Mouse (Mus musculus): ENCODE data around the gene Ly6g5c.

Gene Ly6g5c

GRCm38 (mm10) chr17:35108097-35108496 lies at the start of gene Ly6g5c:
TSS of gene Ly6g5c (plus strand) at chr17:35108279.
- no peak for DNase-seq (ENCODE audit: low read depth in 1 of 2, low spot score in 2 of 2)

DNA sequence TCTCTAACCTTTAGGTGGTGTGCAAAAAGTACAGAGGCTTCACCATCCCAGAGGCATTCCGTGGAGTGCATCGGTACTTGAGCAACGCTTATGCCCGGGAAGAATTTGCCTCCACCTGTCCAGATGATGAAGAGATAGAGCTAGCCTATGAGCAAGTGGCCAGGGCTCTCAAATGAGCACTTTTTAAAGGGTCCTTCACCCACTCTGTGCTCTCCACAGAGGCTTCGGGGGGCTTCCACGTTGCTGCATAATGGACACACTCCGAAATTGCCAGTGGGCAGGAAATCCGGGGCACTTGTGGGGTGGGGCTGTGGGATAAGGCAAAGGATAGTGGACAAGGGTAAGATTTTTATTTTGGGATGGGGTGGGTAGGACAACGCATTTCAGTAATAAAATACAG lies 49.8 kb upstream of the Ly6g5c start:
- DNase-seq (ENCODE audit: low read depth in 1 of 2, low spot score in 2 of 2), result no peak

DNA sequence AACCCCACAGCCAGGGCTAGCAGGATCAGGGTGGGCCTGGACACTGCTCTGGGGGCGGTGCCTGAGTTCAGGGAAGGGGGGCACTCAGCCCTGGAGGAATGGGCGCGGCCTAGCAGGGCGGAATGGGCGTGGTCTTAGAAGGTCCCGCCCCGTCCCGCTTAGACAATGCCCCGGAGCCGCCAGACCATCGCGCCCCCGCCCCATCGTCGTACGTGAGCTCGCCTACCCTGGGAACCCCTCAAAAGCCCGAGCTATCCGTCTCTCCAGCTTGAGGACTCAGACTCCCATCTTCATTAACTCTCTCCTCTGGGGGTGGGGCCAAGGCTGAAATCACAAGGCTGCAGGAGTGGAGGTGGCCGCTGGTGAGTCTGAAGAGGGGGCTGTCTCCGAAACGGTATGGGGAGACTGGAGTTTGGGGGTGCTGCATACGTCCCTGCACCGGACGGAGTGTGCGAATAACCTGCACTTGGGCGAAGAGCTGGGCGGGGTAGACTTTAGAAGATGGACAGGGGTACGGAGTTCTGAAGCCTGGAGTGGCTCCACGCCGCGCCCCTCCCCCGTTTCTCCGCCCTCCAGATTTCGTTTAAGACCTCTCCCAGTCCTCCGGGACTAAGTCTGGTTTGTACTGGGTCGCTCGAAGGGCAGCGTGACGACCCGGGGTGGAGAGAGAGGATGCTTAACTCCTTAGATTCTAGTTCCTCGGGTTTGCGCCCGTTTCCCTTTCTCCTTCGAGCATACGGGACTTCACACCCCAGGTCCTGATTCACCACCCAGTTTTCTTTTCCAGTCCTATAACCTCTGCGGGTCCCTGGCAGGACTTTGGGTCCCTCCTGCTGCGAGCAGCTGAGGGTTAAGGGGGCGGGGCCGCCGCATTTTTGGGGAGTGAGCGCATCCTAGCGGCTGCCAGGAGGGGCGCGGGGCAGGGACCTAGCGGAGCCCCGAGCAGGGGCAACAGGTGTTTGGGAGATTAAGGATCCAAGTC lies 48.9 kb upstream of the Ly6g5c start, which contains the start of gene Ddah2:
Ddah2 (plus strand) TSS at position 125 of the 982 bp plus-strand sequence.
- DNase-seq (ENCODE audit: low read depth in 1 of 2, low spot score in 2 of 2), result peak in 1 of 2 experiments; percentile 65

GRCm38 (mm10) chr17:35060071-35060470 lies 48.0 kb upstream of the Ly6g5c start:
- DNase-seq (ENCODE audit: low read depth in 1 of 2, low spot score in 2 of 2), result no peak

DNA sequence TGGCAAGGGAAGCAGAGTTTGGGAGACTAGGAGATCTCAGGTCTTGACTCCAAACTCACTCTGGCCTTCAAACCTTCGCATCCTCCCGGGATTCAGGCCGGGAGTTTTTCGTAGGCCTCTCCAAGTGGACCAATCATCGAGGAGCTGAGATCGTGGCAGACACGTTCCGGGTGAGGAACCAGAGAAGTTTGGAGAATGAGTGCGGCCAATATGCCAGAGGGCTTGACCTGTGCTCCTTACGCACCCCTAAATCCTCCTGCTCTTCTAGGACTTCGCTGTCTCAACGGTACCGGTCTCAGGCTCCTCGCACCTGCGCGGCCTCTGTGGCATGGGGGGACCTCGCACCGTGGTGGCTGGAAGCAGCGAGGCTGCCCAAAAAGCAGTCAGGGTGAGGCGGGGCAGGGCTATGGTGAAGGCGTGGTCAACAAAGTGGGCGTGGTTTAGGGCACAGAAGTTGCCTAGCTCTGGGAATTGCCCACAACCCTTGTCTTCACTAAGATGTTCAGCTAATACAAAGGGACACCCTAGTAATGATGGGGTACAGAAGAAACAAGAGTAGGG lies 47.3 kb upstream of the Ly6g5c start:
- DNase-seq (ENCODE audit: low read depth in 1 of 2, low spot score in 2 of 2), result no peak

- no peak for DNase-seq (ENCODE audit: low read depth in 1 of 2, low spot score in 2 of 2)
These were observed 46.8 kb upstream of the Ly6g5c start for GRCm38 (mm10) chr17:35061299-35061698.

GRCm38 (mm10) chr17:35063466-35063865 lies 44.6 kb upstream of the Ly6g5c start:
- no peak for DNase-seq (ENCODE audit: low read depth in 1 of 2, low spot score in 2 of 2)

DNA sequence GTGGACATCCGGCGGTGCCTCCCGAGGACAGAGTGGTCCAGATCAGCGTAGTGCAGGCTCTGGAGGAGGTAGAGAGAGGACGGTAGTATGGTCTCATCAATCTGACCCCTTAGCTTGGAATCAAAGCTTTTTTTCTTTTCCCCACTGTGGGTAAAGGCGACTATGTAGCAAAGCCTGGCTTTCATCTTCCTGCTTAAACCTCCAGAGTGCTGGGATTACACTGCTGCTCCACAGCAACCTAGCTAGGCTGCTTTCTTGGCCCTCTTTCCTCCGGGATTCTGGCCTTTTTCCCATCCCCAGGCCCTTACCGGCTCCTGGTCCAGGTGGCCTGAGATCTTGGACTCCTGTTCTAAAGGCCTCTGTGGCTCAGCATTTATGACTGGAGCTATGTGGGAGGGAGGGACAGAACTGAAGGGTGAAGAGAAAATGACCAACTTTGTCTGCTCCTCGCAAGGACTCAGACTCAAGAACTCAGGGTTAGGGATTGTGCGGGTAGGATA lies 43.7 kb upstream of the Ly6g5c start:
- DNase-seq (ENCODE audit: low read depth in 1 of 2, low spot score in 2 of 2), result no peak

GRCm38 (mm10) chr17:35064951-35065947 lies 42.8 kb upstream of the Ly6g5c start, which contains the start of gene Ly6g6c:
TSS of gene Ly6g6c (plus strand) at chr17:35065388.
- DNase-seq (ENCODE audit: low read depth in 1 of 2, low spot score in 2 of 2), result no peak

GRCm38 (mm10) chr17:35066084-35066483 lies 42.0 kb upstream of the Ly6g5c start, which contains the start of gene Mpig6b:
TSS of gene Mpig6b (minus strand) at chr17:35066184.
- no peak for DNase-seq (ENCODE audit: low read depth in 1 of 2, low spot score in 2 of 2)

DNA sequence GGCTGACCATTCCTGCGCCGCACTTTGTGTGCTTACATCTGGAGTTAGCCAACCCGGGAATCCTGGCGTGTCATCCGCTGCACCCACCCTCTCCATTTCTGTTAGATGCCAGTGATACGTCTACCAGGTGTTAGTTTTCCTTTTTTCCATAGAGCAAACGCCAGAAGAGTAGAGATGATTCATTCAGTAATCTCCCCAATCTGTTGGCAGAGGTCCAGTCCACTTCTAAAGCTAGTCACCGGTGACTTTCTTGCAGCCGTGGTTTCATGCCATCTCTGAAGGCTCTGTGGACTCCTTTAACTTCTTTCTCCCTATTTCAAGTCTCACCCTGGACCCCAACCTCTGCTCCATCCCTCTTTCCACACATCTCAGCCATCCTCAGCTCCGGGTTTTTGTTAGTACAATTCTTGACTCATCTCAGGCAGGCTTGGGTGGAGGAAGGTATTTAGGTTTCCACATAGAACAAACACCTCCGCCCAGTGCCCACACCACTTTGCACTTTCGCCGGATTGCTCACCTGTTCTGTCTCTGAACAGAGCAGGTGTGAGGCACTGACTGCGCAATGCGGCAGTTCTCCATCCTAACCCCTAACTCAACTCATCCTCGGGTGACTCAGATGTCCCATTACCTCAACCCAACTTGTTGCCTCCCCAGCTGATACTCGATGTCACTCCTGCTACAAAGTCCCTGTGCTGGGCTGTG lies 39.7 kb upstream of the Ly6g5c start:
- DNase-seq (ENCODE audit: low read depth in 1 of 2, low spot score in 2 of 2), result no peak

- DNase-seq (ENCODE audit: low read depth in 1 of 2, low spot score in 2 of 2), result no peak
These were observed 37.4 kb upstream of the Ly6g5c start for GRCm38 (mm10) chr17:35070556-35071229.

DNA sequence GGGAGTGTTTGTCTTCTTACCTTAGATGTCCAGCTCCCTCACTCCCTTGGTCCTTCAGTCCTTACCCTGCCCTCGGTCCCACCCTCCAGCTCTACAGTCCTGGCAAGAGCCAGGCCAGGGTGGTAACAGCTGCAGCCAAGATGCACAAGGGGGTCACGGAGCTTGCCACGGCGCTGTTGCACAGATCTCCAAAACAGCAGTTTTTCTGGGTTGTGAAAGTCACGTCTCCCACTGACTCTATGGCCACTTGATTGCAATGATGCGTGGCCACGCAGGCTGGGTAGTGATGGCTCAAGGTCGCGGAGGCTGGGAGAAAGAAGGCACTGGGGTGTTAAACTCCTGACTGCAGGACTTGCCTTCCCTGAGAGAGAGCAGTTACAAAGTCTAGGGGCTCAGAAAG lies 36.6 kb upstream of the Ly6g5c start:
- DNase-seq (ENCODE audit: low read depth in 1 of 2, low spot score in 2 of 2), result no peak

- no peak for DNase-seq (ENCODE audit: low read depth in 1 of 2, low spot score in 2 of 2)
These were observed 34.0 kb upstream of the Ly6g5c start for GRCm38 (mm10) chr17:35074097-35074496.

GRCm38 (mm10) chr17:35076507-35077176 lies 31.4 kb upstream of the Ly6g5c start, which contains the start of gene Ly6g6e:
TSS of gene Ly6g6e (plus strand) at chr17:35076902.
- no peak for DNase-seq (ENCODE audit: low read depth in 1 of 2, low spot score in 2 of 2)

GRCm38 (mm10) chr17:35077285-35077684 lies 30.8 kb upstream of the Ly6g5c start:
- no peak for DNase-seq (ENCODE audit: low read depth in 1 of 2, low spot score in 2 of 2)

DNA sequence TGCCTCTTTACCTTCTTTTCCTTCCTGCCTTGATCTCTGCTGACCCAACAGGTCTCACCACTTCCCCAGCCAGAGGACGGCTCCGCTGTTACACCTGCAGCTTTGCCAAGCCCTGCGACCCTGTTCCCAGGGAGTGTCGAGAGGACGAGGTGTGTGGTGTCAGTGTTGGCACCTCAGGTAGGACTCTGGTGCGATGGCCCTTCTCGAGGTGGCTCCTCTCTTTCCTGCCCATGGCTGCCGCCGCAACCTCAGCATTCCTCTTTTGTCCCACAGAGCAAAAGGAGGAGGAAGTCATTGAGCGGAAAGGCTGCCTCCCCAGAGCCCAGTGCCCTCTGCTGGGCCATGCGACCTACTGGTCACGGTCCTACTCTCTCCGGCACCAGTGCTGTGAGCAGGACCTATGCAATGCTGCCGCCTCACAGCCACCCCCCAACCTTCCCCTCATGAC lies 30.3 kb upstream of the Ly6g5c start, which contains the start of gene Ly6g6d:
Ly6g6d (minus strand) TSS at position 280 of the 448 bp plus-strand sequence.
- peak in 1 of 2 experiments; percentile 16 for DNase-seq (ENCODE audit: low read depth in 1 of 2, low spot score in 2 of 2)

DNA sequence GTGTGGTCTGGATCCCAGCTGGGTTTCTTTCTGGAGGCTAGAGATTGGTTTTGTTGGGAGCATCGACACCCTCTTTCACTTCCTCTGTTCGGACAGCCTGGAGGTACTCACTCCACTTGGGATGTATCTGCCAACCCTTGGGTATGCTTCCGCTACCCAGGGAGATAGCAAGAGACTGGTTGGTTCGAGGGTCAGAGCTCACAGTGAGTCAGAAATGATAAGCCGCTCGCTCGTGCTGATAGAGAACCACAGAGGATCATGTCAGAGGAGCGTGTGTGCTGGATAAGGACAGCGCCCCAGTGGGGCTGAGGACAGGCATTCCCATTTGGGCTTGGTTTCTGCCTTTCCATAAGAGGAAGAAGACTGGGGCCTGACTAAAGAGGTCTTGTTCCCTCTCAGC lies 28.3 kb upstream of the Ly6g5c start:
- DNase-seq (ENCODE audit: low read depth in 1 of 2, low spot score in 2 of 2), result no peak

GRCm38 (mm10) chr17:35080248-35080647 lies 27.8 kb upstream of the Ly6g5c start:
- DNase-seq (ENCODE audit: low read depth in 1 of 2, low spot score in 2 of 2), result no peak

Measured in monocyte, adult 2 months (primary cell).